Mouse (Mus musculus) heart, postnatal 36 days (tissue): ENCODE measurements around the gene Cdk5. TPM values are rescaled to one million over a fixed set of nuclear protein-coding genes. Genes with fewer than 3 reads are reported as not detected.

Source experiments
- DNase-seq, 2 experiments: peaks; one replicate each; pipeline ENCODE4 v3.0.0; 2021 to 2022
- intact Hi-C: fragments of 180-260 bp; cut with DNase I; formaldehyde crosslinking; loops from one replicate; pipeline ENCODE4 v1.15.1; 2025
- total RNA-seq, 2 experiments: library from RNA; stranded (reverse); gene quantifications; 2 replicates each; pipeline ENCODE4 v1.2.3; 2021

Cdk5 gene
- 10 to 100 TPM; 22.5 to 23.0 TPM for total RNA-seq

- DNase-seq = peak; percentile 94 to 96
- intact Hi-C loops = loop anchor here (2.0 kb wide), 2 partner anchors 27 to 29 kb away; partner anchors contain the start of gene Agap3
These were observed at the start of gene Cdk5, which contains the start of gene Slc4a2 for GRCm38 (mm10) chr5:24423129-24424003. Gene Cdk5, minus strand, starts transcription at chr5:24423530. Gene Slc4a2, plus strand, starts transcription at chr5:24423837.

- peak; percentile 82 to 85 for DNase-seq
- intact Hi-C loops = loop anchor here (1.0 to 5.0 kb wide), 4 partner anchors 16 to 210 kb away; no protein-coding TSS in a partner anchor
These were observed 47.3 kb upstream of the Cdk5 start for GRCm38 (mm10) chr5:24470600-24470999.

- DNase-seq = no peak
- intact Hi-C loops = no loop called here
These were observed 43.4 kb upstream of the Cdk5 start for GRCm38 (mm10) chr5:24466762-24467161.

GRCm38 (mm10) chr5:24455613-24456012 is 32.3 kb upstream of the Cdk5 start:
- no peak for DNase-seq
- intact Hi-C loops = loop anchor here (2.0 kb wide), 1 partner anchor 15 kb away; no protein-coding TSS in a partner anchor

- no peak for DNase-seq
- intact Hi-C loops = loop anchor here (2.0 kb wide), 1 partner anchor 16 kb away; no protein-coding TSS in a partner anchor
These were observed 31.7 kb upstream of the Cdk5 start for GRCm38 (mm10) chr5:24455076-24455475.

- DNase-seq = no peak
- intact Hi-C loops = loop anchor here (2.0 to 5.0 kb wide), 3 partner anchors 17 to 148 kb away; no protein-coding TSS in a partner anchor
These were observed 30.6 kb upstream of the Cdk5 start for GRCm38 (mm10) chr5:24453985-24454303.

GRCm38 (mm10) chr5:24453283-24453984 is 30.1 kb upstream of the Cdk5 start:
- no peak for DNase-seq
- intact Hi-C loops = loop anchor here (2.0 to 5.0 kb wide), 2 partner anchors 29 to 149 kb away; no protein-coding TSS in a partner anchor

- intact Hi-C loops = loop anchor here (2.0 to 5.0 kb wide), 2 partner anchors 28 to 150 kb away; no protein-coding TSS in a partner anchor
- no peak for DNase-seq
These were observed 29.4 kb upstream of the Cdk5 start for GRCm38 (mm10) chr5:24452691-24453233.

GRCm38 (mm10) chr5:24452030-24452690 is 28.8 kb upstream of the Cdk5 start, which contains the start of gene Agap3:
Gene Agap3, plus strand, starts transcription at chr5:24452177.
- peak; percentile 41 to 53 for DNase-seq
- intact Hi-C loops = loop anchor here (2.0 to 5.0 kb wide), 2 partner anchors 27 to 150 kb away; no protein-coding TSS in a partner anchor

GRCm38 (mm10) chr5:24451264-24452029 is 28.1 kb upstream of the Cdk5 start:
- intact Hi-C loops = loop anchor here (2.0 to 5.0 kb wide), 2 partner anchors 27 to 151 kb away; no protein-coding TSS in a partner anchor
- peak; percentile 87 to 88 for DNase-seq

- peak; percentile 80 to 83 for DNase-seq
- intact Hi-C loops = no loop called here
These were observed 24.4 kb upstream of the Cdk5 start, which contains the start of gene Tmub1 for GRCm38 (mm10) chr5:24447624-24448298. Gene Tmub1, minus strand, starts transcription at chr5:24447854.

GRCm38 (mm10) chr5:24446630-24447029 is 23.3 kb upstream of the Cdk5 start:
- DNase-seq = no peak
- intact Hi-C loops = no loop called here

- DNase-seq = no peak
- intact Hi-C loops = no loop called here
These were observed 22.2 kb upstream of the Cdk5 start for GRCm38 (mm10) chr5:24445428-24446080.

- intact Hi-C loops = no loop called here
- DNase-seq = peak; percentile 95
These were observed 21.6 kb upstream of the Cdk5 start, which contains the start of gene Fastk for GRCm38 (mm10) chr5:24444746-24445427. Gene Fastk, minus strand, starts transcription at chr5:24445287.

- no peak for DNase-seq
- intact Hi-C loops = no loop called here
These were observed 20.6 kb upstream of the Cdk5 start for GRCm38 (mm10) chr5:24443927-24444326.

GRCm38 (mm10) chr5:24443204-24443603 is 19.9 kb upstream of the Cdk5 start:
- no peak for DNase-seq
- intact Hi-C loops = no loop called here

- DNase-seq = no peak
- intact Hi-C loops = no loop called here
These were observed 18.7 kb upstream of the Cdk5 start for GRCm38 (mm10) chr5:24442029-24442428.
